Mouse (Mus musculus) liver, postnatal 0 days (tissue): ENCODE results near the gene Inpp4b.

Experiments
- CTCF ChIP-seq: sonication (generic); IDR thresholded peaks from 2 replicates; pipeline ENCODE4 v1.5.1; 2016; ENCODE audit warnings: antibody characterized with exemption, low read depth
- EP300 ChIP-seq: IDR thresholded peaks from 2 replicates; pipeline ENCODE4 v1.6.1; 2016; ENCODE audit warnings: antibody characterized with exemption, low read depth, mild to moderate bottlenecking

- TF ChIP-seq CTCF (no peak), EP300 (no peak)
Observed at GRCm38 (mm10) chr8:81522085-81522484, 179.7 kb downstream of the Inpp4b start.
